Mouse (Mus musculus) 3134 (cell line): ENCODE measurements around the gene Pola2.

Source experiments
- DNase-seq: peaks from one replicate; pipeline ENCODE4 v3.0.0-alpha.2; 2011; ENCODE audit warnings: low spot score; ENCODE audit not compliant: insufficient read length; ENCODE audit errors: extremely low read depth

The Pola2 gene

DNA sequence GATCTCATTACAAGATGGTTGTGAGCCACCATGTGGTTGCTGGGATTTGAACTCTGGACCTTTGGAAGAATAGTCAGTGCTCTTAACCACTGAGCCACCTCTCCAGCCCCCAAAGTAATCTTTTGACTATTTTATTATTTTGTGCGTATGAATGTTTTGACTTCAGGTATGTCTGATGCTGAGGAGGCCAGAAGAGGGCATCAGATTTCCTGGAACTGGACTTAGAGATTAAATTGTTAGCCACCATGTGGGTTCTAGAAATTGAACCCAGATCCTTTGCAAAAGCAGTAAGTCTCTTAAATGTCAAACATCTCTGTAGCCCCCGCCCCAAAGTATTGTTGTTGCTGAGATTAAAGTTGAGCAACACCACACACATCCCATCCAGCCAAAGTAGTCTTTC lies 1.9 kb upstream of the Pola2 start:
- no peak for DNase-seq

GRCm38 (mm10) chr19:5965280-5965679 lies 1.3 kb upstream of the Pola2 start:
- DNase-seq = no peak

- no peak for DNase-seq
Measured at GRCm38 (mm10) chr19:5964804-5965203, 802 bp upstream of the Pola2 start.

GRCm38 (mm10) chr19:5962651-5963050 lies 1.4 kb downstream of the Pola2 start:
- no peak for DNase-seq

- no peak for DNase-seq
Measured at GRCm38 (mm10) chr19:5957371-5957770, 6.6 kb downstream of the Pola2 start.

DNA sequence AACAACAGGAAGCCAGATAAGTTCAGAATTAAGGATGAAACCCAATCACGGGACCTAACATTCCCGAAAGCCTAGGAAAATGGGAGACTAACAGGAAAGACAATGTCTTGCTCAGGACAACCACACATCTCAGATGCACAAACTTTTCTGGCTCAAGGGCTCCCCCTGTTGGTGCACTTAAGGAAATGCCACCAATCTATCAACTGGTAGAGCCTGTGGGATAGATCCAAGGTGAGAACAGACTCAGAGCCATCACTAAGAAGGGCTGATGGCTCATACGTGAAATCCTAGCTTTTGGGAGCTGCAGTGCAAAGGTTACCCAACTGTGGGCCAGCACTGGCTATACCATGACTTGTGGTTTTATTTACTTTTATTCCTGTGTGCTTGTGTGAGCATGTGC lies 7.3 kb downstream of the Pola2 start:
- DNase-seq = no peak

- no peak for DNase-seq
Measured at GRCm38 (mm10) chr19:5955704-5956670, 8.0 kb downstream of the Pola2 start.

DNA sequence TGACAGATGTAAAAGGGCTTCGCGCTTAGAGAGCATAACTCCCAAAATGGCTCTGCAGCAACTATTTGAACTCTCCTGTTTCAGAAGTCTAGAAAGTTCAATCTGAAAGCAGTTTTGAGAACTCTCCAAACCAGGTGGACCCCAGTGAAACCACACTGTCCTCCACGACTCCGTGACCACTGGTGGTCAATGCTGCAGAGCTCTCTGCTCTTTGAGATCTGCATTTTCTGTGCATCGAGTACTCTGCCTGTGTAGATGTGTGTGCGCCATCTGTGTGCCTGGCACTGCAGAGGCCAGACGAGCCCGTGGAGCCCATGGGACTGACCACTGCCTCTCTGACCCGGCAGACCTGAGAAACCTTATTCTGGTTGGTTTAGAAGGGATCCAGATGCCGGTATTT lies 9.1 kb downstream of the Pola2 start:
- DNase-seq = no peak

DNA sequence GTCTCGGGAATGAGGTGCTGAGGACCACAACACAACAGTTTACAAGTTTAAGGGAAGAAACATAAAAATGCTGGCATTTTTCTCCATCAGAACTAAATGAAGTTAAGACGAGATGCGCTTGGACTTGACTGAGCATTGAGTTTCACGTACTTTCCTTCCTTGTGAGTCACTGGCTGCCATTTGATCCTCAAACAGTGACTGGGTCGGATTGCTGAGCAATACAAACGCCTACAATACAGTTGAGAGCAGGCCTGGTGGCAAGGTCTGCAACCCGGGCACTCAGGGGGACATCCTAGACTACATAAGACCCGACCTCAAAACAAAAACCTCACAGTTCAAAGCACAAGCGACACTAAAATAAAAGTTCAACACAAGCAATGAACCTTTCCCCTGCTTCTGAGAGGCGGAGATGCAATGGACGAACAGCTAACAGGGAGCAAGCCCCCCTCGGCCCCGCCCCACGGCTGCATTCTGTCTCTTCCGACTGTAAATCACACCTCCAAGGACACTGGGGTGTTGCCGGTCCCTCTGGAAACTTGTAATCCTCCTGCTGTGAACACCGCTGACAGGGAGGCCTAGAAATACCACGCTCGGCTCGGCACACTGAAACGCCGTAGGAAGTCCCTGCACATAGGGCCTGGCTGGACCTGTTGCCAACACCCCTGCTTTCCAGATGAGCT lies 9.8 kb downstream of the Pola2 start:
- no peak for DNase-seq

- DNase-seq = no peak
Measured at GRCm38 (mm10) chr19:5953201-5953770, 10.7 kb downstream of the Pola2 start.

DNA sequence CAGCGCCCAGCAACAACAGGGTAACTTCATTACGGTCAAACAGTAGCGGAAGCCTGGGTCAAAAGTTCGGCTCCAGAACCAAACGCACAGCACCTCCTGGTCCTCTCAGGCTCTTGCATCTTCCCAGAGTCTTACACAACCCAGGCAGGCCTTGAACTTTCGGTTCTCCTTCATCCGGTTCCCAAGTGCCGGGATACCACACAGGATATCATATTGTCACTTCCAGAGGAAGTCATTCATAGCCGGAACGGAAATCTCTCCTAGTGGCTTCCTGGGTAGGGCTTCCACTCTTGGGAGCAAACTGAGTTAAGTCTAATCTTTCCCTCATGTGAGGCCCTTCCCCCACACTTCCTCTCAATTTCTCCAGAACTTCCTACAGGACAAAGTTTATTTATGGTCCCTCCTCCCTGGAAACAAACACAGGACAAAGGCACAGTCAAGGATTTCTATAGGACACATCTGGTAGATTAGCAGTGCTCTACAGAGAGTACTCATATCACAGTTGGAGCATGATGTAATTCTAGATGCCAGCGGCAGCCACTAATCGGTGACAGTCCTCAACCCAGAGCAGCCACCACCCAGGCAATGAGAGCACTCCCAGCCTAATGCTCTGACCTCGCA lies 11.8 kb downstream of the Pola2 start:
- DNase-seq = no peak

DNA sequence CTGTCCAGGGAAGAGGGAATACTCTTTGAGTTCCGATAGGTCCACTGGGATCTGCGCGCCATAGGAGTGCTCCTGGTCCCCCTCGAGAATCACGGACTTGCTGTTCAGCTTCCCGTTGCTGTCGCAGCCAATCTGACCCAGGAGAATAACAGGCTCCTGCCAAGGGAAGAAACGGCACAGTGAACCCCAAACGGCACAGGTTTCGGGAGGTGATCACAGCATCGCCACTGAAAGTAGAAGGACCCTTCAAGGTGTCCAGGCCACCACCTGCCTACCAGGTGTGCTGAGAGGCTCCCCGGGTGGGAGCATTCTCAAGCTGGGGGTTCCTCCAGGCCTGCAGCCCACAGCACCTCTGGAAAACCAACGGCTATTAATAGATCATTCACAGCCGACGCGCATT lies 12.4 kb downstream of the Pola2 start:
- no peak for DNase-seq

- no peak for DNase-seq
Measured at GRCm38 (mm10) chr19:5950218-5950617, 13.8 kb downstream of the Pola2 start.

DNA sequence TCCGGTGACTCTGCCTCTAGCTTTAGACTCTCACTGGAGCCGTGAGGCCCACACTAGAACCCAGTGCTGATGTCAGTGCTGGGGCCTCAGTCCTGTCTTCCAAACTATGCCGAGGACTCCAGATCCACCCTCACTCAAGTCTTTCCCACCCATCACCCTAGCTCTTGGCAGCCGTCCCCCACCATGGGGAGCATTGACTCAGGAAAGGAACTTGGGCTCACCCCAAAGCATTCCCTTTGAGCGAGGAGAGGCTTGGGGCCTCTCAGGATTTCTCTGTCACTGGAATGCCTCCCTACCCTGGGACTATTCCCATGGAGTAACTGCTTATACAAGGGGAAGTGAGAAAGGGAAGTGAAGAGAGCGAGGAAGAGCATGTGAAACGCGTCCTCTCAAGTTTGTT lies 18.1 kb downstream of the Pola2 start:
- DNase-seq = no peak

DNA sequence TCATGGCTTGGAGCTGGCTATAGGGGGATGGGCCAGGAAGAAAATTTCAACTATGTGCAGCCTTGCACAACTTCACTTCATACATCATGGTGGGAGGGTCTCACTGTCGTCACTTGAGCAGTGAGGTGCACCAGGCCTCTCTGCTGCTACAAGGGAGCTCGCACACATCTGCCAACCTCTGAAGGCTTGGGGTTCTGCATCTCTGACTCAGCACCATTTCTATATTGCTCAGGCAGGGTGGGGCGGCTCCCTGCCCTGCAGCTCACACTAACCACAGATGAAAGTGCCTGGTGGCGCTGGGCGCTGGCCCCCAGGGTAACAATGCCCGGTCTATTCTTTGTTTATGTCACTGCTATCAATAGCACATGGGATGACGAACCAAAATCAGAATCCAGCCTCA lies 19.0 kb downstream of the Pola2 start:
- peak; percentile 79 for DNase-seq

GRCm38 (mm10) chr19:5944145-5944544 lies 19.9 kb downstream of the Pola2 start:
- no peak for DNase-seq

DNA sequence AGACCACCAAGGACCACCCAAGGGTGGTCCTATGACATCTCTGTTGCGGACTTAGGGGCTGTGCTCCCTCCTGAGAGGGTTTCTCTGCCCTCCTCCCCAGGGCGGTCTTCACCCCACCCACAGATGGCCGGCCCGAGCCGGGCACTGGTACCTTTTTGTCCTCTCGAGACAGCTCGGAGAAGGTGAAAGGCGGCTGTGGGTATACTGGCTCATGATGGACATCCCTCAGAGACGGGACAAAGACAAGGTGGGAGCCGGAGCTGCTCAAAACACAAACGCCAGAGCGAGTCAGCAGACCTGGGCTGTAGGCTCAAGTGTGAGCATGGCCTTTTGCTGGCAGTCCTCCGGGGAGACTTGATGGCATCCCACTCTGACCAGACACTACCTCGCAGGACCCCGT lies 20.6 kb downstream of the Pola2 start:
- no peak for DNase-seq

DNA sequence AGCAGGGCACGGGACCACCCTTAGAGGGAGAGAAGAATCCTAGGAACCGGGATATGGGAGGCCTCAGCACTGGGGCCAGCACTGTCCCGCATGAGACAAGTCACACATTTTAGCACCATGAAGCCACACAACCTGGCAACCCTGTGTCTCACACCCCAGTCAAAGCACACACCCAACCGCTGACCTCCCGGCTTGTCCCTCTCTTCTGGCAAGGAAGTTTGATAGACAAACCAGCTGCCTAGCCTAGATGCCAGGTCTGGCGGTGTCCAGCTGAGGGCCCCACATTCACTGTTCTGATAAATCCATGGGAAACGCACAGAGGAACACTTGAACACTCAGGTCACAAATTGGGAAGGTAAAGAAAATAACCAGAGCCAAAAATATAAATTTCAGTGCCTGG lies 21.4 kb downstream of the Pola2 start:
- DNase-seq = no peak

DNA sequence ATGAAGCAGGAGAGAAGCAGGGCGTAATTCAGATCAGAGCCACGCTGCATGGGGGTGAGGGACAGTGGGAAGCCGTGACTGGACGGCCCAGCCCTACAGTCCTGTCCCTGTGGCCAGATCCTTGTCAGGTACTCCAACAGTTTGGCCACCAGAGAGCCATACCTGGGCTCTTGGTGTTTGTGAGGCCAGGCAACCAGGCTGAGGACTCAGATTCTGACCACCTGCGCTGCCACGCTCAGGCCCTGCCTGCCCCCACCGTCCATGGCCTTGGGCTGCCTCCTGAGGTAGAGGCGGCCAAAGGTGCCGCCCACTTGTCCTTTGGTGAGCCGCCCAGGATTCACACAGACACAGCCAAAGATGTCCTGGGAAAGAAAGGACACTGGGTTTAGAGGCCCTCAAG lies 23.3 kb downstream of the Pola2 start:
- DNase-seq = peak; percentile 77

DNA sequence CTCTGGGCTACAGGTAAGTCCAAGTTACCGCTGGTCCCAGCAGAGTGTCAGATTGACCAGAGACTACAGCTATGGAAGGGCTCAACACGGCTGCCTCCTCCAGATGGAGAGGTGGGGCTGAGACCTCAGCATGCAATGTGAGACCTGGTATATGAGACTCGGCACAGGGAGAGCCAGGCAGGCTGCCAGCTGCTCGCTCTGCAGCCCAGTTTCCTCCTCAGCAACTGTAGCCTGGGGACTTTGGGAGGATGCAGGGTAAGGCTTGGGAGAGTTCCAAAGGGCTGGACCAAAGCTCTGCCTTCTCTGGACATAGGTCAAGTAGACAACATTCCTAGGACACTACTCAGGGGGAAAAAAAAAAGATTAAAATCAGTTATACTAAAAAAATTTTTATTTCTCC lies 23.8 kb downstream of the Pola2 start:
- DNase-seq = peak; percentile 83

GRCm38 (mm10) chr19:5939715-5940114 lies 24.3 kb downstream of the Pola2 start:
- no peak for DNase-seq
